Mouse (Mus musculus) hindbrain, embryonic 13.5 days (tissue): ENCODE measurements around the gene Fam83e. TPM values are rescaled to one million over a fixed set of nuclear protein-coding genes. Genes with fewer than 3 reads are reported as not detected.

Source experiments
- ATAC-seq: fragments of 200-750 bp; cut with Nextera tagmentation; 2 replicates; pipeline ENCODE4 v1.8.0; 2017; ENCODE audit warnings: moderate TSS enrichment; ENCODE audit not compliant: low FRiP score
- H3K27ac ChIP-seq: fragments of 300-500 bp; sonication (generic); 2 replicates; pipeline ENCODE4 v1.5.1; 2015; ENCODE audit warnings: inconsistent platforms, mild to moderate bottlenecking, moderate library complexity
- H3K27me3 ChIP-seq: fragments of 300-500 bp; sonication (generic); 2 replicates; pipeline ENCODE4 v1.6.1; 2015; ENCODE audit warnings: mild to moderate bottlenecking, inconsistent platforms
- H3K36me3 ChIP-seq: fragments of 300-500 bp; sonication (generic); 2 replicates; pipeline ENCODE4 v1.6.1; 2015; ENCODE audit warnings: mild to moderate bottlenecking, inconsistent platforms
- H3K4me1 ChIP-seq: fragments of 300-500 bp; sonication (generic); replicated peaks from 2 replicates; pipeline ENCODE4 v1.6.1; 2015; ENCODE audit warnings: inconsistent platforms
- H3K4me2 ChIP-seq: fragments of 300-500 bp; sonication (generic); 2 replicates; pipeline ENCODE4 v1.6.1; 2015; ENCODE audit warnings: inconsistent platforms, mild to moderate bottlenecking, moderate library complexity
- H3K4me3 ChIP-seq: fragments of 300-500 bp; sonication (generic); 2 replicates; pipeline ENCODE4 v1.5.1; 2015; ENCODE audit warnings: mild to moderate bottlenecking, inconsistent platforms
- H3K9ac ChIP-seq: fragments of 300-500 bp; sonication (generic); 2 replicates; pipeline ENCODE4 v1.6.1; 2015; ENCODE audit warnings: mild to moderate bottlenecking, inconsistent platforms
- H3K9me3 ChIP-seq: fragments of 300-500 bp; sonication (generic); 2 replicates; pipeline ENCODE4 v1.6.1; 2016; ENCODE audit warnings: inconsistent platforms
- WGBS: fragments of 180-500 bp; shearing (Covaris S2); methylation state at CpG from one replicate; pipeline ENCODE4 v1.1.7; 2015; 5-methylcytosine and 5-hydroxymethylcytosine counted together
- polyA plus RNA-seq: library from polyadenylated mRNA; unstranded; fragments of >200 nt; fragmentation: Nextera tagmentation; extraction: Ambion mirVana; gene quantifications from 2 replicates; pipeline ENCODE4 v1.2.1, GENCODE M21; 2015

The Fam83e gene
- polyA plus RNA-seq, 1 experiment from 2014 or later = 0.48 TPM

DNA sequence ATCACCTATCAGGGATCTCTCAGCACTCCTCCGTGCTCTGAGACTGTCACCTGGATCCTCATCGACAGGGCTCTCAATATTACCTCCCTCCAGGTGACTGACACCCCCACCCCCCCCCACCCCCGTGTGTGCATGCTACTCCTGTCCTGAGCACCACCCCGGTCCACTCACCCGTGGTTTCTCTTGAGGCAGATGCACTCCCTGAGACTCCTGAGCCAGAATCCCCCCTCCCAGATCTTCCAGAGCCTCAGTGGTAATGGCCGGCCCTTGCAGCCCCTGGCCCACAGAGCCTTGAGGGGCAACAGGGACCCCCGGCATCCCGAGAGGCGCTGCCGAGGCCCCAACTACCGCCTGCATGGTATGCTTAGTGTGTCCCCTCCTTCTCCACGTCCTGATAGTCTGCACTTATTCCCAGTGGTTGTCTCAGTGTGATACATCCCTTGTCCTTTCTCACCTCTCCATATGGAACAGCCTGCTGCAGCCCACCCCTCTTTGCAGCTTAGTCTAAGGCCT lies 17.4 kb upstream of the Fam83e start:
- peaks cover 16% of the 10 kb centered on the region for H3K27me3 ChIP-seq
- H3K4me3 ChIP-seq = peak overlapping the region; percentile 58
- peak overlapping the region; percentile 97 for H3K4me2 ChIP-seq
- 38% methylated on average over 12 of the region's 12 CpGs for WGBS
- H3K9me3 ChIP-seq = no peaks in the 10 kb centered on the region
- no peaks in the 10 kb centered on the region for H3K36me3 ChIP-seq
- peak overlapping the region; percentile 71 for H3K9ac ChIP-seq
- peaks cover 84% of the 10 kb centered on the region for H3K4me1 ChIP-seq
- no peak; the same call in 1 of the 2 replicates for ATAC-seq
- peak overlapping the region; percentile 94 for H3K27ac ChIP-seq

DNA sequence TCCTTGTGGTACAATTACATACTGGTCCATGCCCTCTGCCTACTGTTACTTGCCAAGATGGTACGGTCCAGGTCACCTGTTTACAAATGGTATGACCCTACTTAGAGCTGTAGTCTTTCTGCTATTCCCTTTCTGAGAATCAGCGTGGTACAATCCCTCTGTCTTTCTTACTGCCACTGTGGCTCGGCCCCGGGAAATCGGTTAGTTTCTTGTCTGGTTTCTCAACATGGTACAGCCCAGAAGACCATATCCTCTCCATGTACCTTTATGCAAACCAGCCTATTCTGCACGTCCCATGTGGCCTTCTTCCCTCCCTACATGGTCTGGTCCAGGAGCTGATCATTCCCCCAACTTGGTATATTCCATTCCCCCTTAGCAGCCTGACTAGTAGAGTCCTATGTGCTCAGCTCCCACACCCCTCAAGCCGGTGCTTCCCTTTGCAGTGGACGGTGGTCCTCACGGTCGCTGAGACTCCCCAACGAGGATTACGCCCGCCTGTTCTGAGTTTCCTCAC lies 16.9 kb upstream of the Fam83e start:
- H3K4me1 ChIP-seq = peaks cover 88% of the 10 kb centered on the region
- H3K9ac ChIP-seq = peak overlapping the region; percentile 71
- H3K27ac ChIP-seq = peak overlapping the region; percentile 94
- no peaks in the 10 kb centered on the region for H3K36me3 ChIP-seq
- H3K9me3 ChIP-seq = no peaks in the 10 kb centered on the region
- H3K4me3 ChIP-seq = peak overlapping the region; percentile 58
- peaks cover 11% of the 10 kb centered on the region for H3K27me3 ChIP-seq
- under 1% methylated on average over 13 of the region's 13 CpGs for WGBS
- H3K4me2 ChIP-seq = peak overlapping the region; percentile 97
- ATAC-seq = peak; percentile 57

DNA sequence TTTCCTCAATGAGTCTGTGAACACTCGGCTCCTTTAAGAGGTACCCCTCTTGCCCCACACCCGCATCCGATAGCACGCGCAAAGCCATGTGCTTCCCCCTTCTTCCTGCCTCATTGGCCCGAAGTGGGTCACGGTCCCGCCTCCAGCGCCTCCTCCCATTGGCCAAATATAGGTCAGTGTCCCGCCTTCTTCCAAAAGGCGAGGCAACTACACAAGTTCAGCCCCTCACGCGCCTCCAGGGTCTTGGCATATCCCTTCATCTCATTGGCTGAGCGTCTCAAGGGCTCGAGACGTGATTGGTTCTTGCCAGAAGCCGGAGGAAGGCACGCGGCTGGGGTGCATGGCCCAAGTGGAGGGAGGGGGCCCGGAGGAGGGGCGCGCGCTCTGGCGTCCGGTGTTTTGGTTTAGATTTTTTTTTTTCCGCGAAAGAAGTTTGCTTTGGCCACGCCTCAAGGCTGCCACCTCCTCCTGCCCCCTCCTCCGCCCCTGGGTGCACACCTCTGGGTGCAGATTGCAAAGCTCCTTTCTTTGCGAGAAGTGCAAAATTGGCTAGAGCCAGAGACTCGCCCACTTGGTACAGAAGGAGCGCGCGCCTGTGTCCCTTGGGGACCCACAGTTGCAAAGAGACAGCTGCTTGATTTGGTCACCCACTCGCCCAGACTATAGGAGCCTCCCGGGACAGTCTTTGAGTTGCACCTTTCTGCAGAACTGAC lies 16.1 kb upstream of the Fam83e start, which contains the start of gene Dbp:
TSS of gene Dbp (plus strand) at position 359 of the 713 bp plus-strand sequence.
- under 1% methylated on average over 36 of the region's 36 CpGs for WGBS
- Histone ChIP-seq H3K36me3 (peaks cover 3% of the 10 kb centered on the region; the same call in 1 of the 2 replicates), H3K9me3 (no peaks in the 10 kb centered on the region), H3K9ac (peak within 1 kb of the TSS; percentile 80), H3K4me1 (peaks cover 88% of the 10 kb centered on the region), H3K27ac (peak within 1 kb of the TSS; percentile 94), H3K4me3 (peak within 1 kb of the TSS; percentile 58), H3K27me3 (0 out of 2 replicates have a peak, but pooled peaks cover 6% of the 10 kb centered on the region), H3K4me2 (peak within 1 kb of the TSS; percentile 97)
- ATAC-seq = peak; percentile 82

DNA sequence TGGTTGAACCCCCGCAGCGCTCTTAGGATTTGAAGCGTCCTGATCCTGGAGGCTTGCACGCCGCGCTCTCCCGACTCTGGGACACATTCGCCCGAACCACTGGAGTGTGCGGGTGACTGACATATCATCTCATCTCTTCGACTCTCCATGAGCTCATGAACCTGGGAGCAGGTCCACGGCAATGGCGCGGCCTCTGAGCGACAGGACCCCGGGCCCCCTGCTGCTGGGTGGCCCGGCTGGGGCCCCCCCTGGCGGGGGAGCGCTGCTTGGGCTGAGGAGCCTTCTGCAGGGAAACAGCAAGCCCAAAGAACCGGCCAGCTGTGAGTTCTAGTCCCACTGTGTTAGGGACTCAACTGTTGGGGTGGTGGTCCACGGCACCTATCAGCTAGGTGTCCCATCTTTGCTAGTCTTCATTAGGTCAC lies 15.6 kb upstream of the Fam83e start:
- H3K27me3 ChIP-seq = 0 out of 2 replicates have a peak, but pooled peaks cover 3% of the 10 kb centered on the region
- ATAC-seq = no peak
- H3K4me2 ChIP-seq = peak overlapping the region; percentile 97
- peak overlapping the region; percentile 72 for H3K27ac ChIP-seq
- H3K4me3 ChIP-seq = peak overlapping the region; percentile 58
- under 1% methylated on average over 21 of the region's 21 CpGs for WGBS
- H3K36me3 ChIP-seq = peaks cover 8% of the 10 kb centered on the region
- peaks cover 88% of the 10 kb centered on the region for H3K4me1 ChIP-seq
- H3K9ac ChIP-seq = peak overlapping the region; percentile 80
- no peaks in the 10 kb centered on the region for H3K9me3 ChIP-seq

DNA sequence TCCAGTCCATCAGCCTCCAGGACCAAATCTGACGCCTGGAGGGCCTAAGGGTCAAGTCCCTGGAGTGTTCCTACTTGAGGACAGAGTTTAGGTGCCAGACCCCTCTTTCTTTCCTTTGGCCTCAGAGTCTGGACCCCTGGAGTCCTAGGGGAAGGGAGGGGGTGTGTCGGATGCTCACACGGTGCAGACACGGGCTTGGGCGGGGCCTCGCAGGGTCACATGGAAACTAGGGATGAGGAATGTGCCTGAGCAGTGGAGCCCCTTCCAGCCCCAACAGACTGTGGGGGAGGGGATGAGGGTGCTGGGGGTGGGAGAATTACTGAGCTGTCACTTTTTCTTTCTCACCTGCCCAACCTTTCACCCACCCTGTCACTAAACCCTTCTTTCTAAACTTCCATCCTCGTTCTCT lies 15.1 kb upstream of the Fam83e start:
- Histone ChIP-seq H3K27me3 (0 out of 2 replicates have a peak, but pooled peaks cover 3% of the 10 kb centered on the region), H3K4me2 (peak overlapping the region; percentile 97), H3K27ac (0 out of 2 replicates have a peak overlapping the region, but pooled peaks have one; percentile 74), H3K9me3 (no peaks in the 10 kb centered on the region), H3K4me3 (peak overlapping the region; percentile 58), H3K4me1 (peaks cover 88% of the 10 kb centered on the region), H3K36me3 (peaks cover 13% of the 10 kb centered on the region), H3K9ac (peak overlapping the region; percentile 80)
- WGBS = 2% methylated on average over 7 of the region's 7 CpGs
- no peak for ATAC-seq

DNA sequence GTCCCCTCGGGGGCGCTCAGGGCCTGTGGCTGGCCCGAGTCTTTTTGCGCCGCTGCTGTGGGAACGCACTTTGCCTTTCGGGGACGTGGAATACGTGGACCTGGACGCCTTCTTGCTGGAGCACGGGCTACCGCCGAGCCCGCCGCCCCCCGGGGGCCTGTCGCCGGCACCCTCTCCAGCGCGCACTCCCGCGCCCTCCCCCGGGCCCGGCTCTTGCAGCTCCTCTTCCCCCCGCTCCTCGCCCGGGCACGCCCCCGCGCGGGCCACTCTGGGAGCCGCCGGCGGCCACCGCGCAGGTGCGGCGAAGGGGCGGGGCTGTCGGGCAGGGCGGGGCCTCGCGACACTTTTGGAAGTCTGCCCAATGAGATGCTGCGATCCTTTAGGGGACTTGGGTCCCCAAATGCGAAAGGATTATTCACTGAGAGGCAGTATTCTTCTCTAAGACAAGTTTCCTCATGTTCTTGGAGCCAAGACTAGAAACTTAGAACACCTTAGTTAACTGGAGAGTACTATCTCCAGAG lies 14.2 kb upstream of the Fam83e start:
- no peak for ATAC-seq
- H3K27me3 ChIP-seq = 0 out of 2 replicates have a peak, but pooled peaks cover under 1% of the 10 kb centered on the region
- peaks cover 79% of the 10 kb centered on the region for H3K4me1 ChIP-seq
- H3K36me3 ChIP-seq = peaks cover 22% of the 10 kb centered on the region
- peak overlapping the region; percentile 80 for H3K9ac ChIP-seq
- WGBS = under 1% methylated on average over 40 of the region's 45 CpGs
- no peaks in the 10 kb centered on the region for H3K9me3 ChIP-seq
- peak overlapping the region; percentile 97 for H3K4me2 ChIP-seq
- peak overlapping the region; percentile 58 for H3K4me3 ChIP-seq
- H3K27ac ChIP-seq = peak overlapping the region; percentile 74

DNA sequence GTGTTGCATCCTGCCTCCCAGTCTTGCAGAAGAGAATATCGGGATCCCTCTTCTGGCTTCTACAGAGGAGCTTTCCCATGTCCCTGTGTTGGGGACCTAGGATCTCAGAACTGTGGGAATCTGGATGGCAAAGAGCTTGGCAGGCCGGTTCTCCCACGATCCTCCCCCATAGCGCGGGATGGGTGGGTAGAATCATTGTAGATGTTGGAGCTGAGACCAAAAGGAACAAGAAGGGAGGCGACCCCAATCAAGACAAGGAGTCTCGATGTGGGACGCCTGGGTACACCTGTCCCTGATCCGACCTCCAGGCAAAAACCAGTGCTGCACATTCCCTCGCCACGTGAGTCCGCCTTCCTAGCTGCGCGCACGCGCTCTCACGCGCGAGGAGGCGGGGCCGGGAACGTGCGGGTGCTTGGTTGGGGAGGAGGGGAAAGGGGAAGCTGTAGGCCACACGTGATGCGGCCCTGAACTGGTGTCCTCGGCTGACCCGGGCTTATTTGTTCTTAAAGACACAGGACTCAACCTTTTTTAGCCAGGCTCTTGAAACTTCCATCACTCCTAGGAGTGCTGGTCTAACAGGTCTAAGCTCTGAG lies 13.5 kb upstream of the Fam83e start:
- Histone ChIP-seq H3K27ac (peak overlapping the region; percentile 74), H3K4me3 (peak overlapping the region; percentile 58), H3K27me3 (no peaks in the 10 kb centered on the region), H3K9me3 (no peaks in the 10 kb centered on the region), H3K9ac (peak overlapping the region; percentile 80), H3K36me3 (peaks cover 28% of the 10 kb centered on the region), H3K4me2 (peak overlapping the region; percentile 97), H3K4me1 (peaks cover 77% of the 10 kb centered on the region)
- under 1% methylated on average over 27 of the region's 27 CpGs for WGBS
- ATAC-seq = no peak

DNA sequence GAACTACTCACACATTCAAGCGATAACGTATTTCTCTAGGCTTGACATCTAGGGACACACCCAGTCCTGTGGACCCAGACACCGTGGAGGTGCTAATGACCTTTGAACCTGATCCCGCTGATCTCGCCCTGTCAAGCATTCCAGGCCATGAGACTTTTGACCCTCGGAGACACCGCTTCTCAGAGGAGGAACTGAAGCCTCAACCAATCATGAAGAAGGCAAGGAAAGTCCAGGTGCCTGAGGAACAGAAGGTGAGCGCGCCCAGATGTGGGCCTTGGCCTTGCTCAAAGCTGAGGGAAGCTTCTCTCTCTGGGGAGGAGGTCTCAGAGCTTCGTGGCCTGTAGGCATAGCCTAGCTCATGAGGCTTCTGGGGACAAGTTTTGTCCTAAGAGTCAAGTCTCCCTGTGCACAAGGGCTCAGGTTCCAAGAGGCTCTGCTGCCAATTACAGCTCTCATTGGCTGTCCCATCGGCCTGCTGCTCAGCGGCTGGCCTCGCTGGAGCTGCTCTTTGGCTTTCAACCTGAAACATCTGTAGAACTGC lies 12.7 kb upstream of the Fam83e start:
- Histone ChIP-seq H3K36me3 (peaks cover 37% of the 10 kb centered on the region), H3K27ac (peak overlapping the region; percentile 56), H3K27me3 (no peaks in the 10 kb centered on the region), H3K4me1 (peaks cover 72% of the 10 kb centered on the region), H3K9me3 (no peaks in the 10 kb centered on the region), H3K9ac (peak overlapping the region; percentile 80; the same call in 1 of the 2 replicates), H3K4me2 (peak overlapping the region; percentile 97), H3K4me3 (no peak overlapping the region)
- no peak for ATAC-seq
- WGBS = 55% methylated on average over 13 of the region's 13 CpGs

DNA sequence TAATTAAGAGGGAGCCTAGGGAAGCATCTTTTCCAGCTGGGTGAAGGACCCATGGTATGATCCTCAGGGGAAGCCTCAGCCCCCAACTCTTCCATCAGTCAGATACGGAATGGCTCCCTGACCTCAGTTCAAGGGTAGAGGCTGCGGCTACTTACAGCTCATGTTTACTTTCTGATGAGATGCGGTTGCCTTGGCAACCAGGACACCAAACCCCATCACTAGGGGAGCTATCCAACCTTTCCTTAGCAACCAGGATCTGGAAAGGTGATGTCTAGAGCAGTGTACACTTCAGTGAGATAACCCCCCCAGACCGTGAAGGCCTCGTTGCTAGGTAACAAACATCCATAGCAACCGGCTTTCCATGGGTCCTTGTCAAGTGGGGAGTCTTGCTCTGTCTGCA lies 12.0 kb upstream of the Fam83e start:
- 26% methylated on average over 6 of the region's 6 CpGs for WGBS
- Histone ChIP-seq H3K4me3 (no peak overlapping the region), H3K4me2 (peak overlapping the region; percentile 97), H3K9me3 (no peaks in the 10 kb centered on the region), H3K9ac (peak overlapping the region; percentile 80), H3K27me3 (no peaks in the 10 kb centered on the region), H3K36me3 (peaks cover 40% of the 10 kb centered on the region), H3K4me1 (peaks cover 68% of the 10 kb centered on the region), H3K27ac (peak overlapping the region; percentile 75)
- ATAC-seq = no peak

DNA sequence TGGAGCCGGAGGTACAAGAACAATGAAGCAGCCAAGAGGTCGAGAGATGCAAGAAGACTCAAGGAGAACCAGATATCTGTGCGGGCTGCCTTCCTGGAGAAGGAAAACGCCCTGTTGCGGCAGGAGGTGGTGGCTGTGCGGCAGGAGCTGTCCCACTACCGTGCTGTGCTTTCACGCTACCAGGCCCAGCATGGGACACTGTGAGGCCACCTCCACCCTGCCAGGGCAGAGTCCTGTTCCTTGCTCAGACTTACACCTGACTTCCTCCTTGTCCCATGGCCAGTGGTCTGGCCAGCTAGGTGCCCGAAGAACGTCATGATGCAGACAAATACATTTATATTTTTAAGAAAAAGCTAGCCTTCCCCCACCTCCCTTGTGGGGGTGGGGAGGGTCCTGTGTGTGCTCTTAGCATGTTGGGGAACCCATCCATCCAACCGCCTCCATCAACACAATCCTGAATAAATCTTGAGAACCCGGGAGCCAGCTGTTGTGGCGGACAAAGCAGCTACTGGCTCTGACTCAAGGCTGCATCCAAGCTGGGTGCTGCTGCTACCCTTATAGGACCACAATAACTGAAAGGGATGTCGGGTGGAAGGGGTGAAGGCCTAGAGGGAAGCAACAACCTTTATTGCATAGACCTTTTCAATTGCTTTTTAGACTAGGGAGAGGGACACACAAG lies 11.2 kb upstream of the Fam83e start:
- H3K4me3 ChIP-seq = no peak overlapping the region
- H3K4me1 ChIP-seq = peaks cover 76% of the 10 kb centered on the region
- H3K36me3 ChIP-seq = peaks cover 40% of the 10 kb centered on the region
- peak overlapping the region; percentile 75 for H3K27ac ChIP-seq
- WGBS = 66% methylated on average over 14 of the region's 14 CpGs
- no peak for ATAC-seq
- H3K27me3 ChIP-seq = no peaks in the 10 kb centered on the region
- peak overlapping the region; percentile 80 for H3K9ac ChIP-seq
- H3K4me2 ChIP-seq = 0 out of 2 replicates have a peak overlapping the region, but pooled peaks have one; percentile 97
- no peaks in the 10 kb centered on the region for H3K9me3 ChIP-seq

DNA sequence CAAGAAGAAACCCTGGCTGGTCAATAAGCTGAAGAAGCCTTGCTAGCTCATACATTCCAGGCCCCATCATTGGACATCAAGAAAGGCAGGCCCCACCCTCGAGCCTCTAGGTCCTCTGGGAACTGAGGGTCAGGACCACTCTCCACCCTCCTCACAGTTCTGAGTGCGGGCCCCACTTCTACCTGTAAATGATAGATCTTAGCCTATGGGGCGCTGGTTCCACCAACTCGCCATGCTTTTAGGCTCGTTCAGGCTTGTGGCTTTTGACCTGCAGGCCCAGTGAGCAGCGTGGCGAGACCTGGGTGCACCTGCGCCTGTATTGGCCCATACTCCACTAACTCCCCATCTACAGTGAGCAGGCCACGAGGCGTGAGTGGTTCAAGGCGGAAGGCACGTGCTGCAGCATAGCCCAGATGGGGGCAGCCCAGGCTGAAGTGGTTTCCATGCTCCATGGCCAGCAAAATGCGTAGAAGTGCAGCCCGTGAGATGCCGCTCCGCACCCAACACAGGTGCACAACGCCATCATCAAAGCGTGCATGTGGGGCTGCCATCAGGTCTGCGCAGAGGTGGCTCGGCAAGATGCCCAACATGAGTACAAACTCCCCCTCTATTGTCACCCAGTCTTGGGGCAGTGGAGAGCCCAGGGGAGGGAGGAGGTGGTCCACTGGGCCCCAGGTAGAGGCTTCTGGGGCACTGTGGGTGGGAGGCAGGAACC lies 10.4 kb upstream of the Fam83e start:
- H3K36me3 ChIP-seq = peaks cover 40% of the 10 kb centered on the region
- H3K27me3 ChIP-seq = no peaks in the 10 kb centered on the region
- peaks cover 73% of the 10 kb centered on the region for H3K4me1 ChIP-seq
- H3K9me3 ChIP-seq = no peaks in the 10 kb centered on the region
- no peak for ATAC-seq
- no peak overlapping the region for H3K4me2 ChIP-seq
- peak overlapping the region; percentile 80; the same call in 1 of the 2 replicates for H3K9ac ChIP-seq
- no peak overlapping the region for H3K4me3 ChIP-seq
- H3K27ac ChIP-seq = peak overlapping the region; percentile 75
- 95% methylated on average over 20 of the region's 20 CpGs for WGBS
